Mouse (Mus musculus) lung, embryonic 14.5 days (tissue): ENCODE measurements around the gene Kcng4. TPM values are rescaled to one million over a fixed set of nuclear protein-coding genes. Genes with fewer than 3 reads are reported as not detected.

Experiments used
- ATAC-seq: fragments of 200-750 bp; cut with Nextera tagmentation; 2 replicates; pipeline ENCODE4 v1.8.0; 2017; ENCODE audit warnings: mild to moderate bottlenecking, moderate TSS enrichment, moderate library complexity; ENCODE audit not compliant: insufficient read depth
- DNase-seq: peaks from one replicate; pipeline ENCODE4 v3.0.0-alpha.2; 2015
- H3K27ac ChIP-seq: fragments of 300-500 bp; sonication (generic); 2 replicates; pipeline ENCODE4 v1.5.1; 2014; ENCODE audit warnings: low read depth, mild to moderate bottlenecking, moderate library complexity
- H3K27me3 ChIP-seq: fragments of 300-500 bp; sonication (generic); 2 replicates; pipeline ENCODE4 v1.6.1; 2014; ENCODE audit warnings: low read length, control low read depth; ENCODE audit not compliant: insufficient read depth
- H3K36me3 ChIP-seq: fragments of 300-500 bp; sonication (generic); 2 replicates; pipeline ENCODE4 v1.6.1; 2014; ENCODE audit warnings: control low read depth; ENCODE audit not compliant: insufficient read depth
- H3K4me1 ChIP-seq: fragments of 300-500 bp; sonication (generic); 2 replicates; pipeline ENCODE4 v1.6.1; 2014; ENCODE audit warnings: antibody characterized with exemption, control low read depth; ENCODE audit not compliant: insufficient read depth
- H3K4me2 ChIP-seq: fragments of 300-500 bp; sonication (generic); 2 replicates; pipeline ENCODE4 v1.6.1; 2014; ENCODE audit warnings: mild to moderate bottlenecking
- H3K4me3 ChIP-seq: fragments of 300-500 bp; sonication (generic); 2 replicates; pipeline ENCODE4 v1.5.1; 2014; ENCODE audit warnings: low read depth, low read length
- H3K9ac ChIP-seq: fragments of 300-500 bp; sonication (generic); 2 replicates; pipeline ENCODE4 v1.6.1; 2014
- H3K9me3 ChIP-seq: fragments of 300-500 bp; sonication (generic); 2 replicates; pipeline ENCODE4 v1.6.1; 2016; ENCODE audit warnings: low read depth, low read length, control low read depth
- CTCF ChIP-seq: IDR thresholded peaks from 2 replicates; pipeline ENCODE4 v1.5.1; 2016; ENCODE audit warnings: antibody characterized with exemption, low read depth
- WGBS: fragments of 180-500 bp; shearing (Covaris S2); extraction: QIAGEN DNeasy Blood & Tissue Kit; methylation state at CpG from one replicate; pipeline ENCODE4 v1.1.7; 2014; 5-methylcytosine and 5-hydroxymethylcytosine counted together
- polyA plus RNA-seq: library from polyadenylated mRNA; unstranded; fragments of >200 nt; fragmentation: Nextera tagmentation; extraction: Ambion mirVana; gene quantifications from 2 replicates; pipeline ENCODE4 v1.2.1, GENCODE M21; 2014

Gene Kcng4
- polyA plus RNA-seq, 1 experiment from 2014 or later: not detected

GRCm38 (mm10) chr8:119656709-119657464 is 21.4 kb upstream of the Kcng4 start:
- Histone ChIP-seq H3K9ac (no peak overlapping the region), H3K36me3 (no peaks in the 10 kb centered on the region), H3K4me1 (peaks cover 6% of the 10 kb centered on the region; the same call in 1 of the 2 replicates), H3K27me3 (no peaks in the 10 kb centered on the region), H3K9me3 (no peaks in the 10 kb centered on the region), H3K4me3 (no peak overlapping the region), H3K4me2 (no peak overlapping the region), H3K27ac (no peak overlapping the region)
- DNase-seq (peak; percentile 49), ATAC-seq (peak; percentile 25; the same call in 1 of the 2 replicates)
- peak; percentile 61 for TF ChIP-seq CTCF
- 38% methylated on average over 5 of the region's 5 CpGs for WGBS

GRCm38 (mm10) chr8:119651324-119651723 is 15.8 kb upstream of the Kcng4 start:
- H3K36me3 ChIP-seq: no peaks in the 10 kb centered on the region
- no peaks in the 10 kb centered on the region for H3K9me3 ChIP-seq
- H3K4me1 ChIP-seq: no peaks in the 10 kb centered on the region
- DNase-seq (no peak), ATAC-seq (0 out of 2 replicates have a peak, but pooled peaks have one; percentile 28)
- H3K9ac ChIP-seq: no peak overlapping the region
- H3K27ac ChIP-seq: no peak overlapping the region
- 18% methylated on average over 2 of the region's 2 CpGs for WGBS
- TF ChIP-seq CTCF: no peak
- no peaks in the 10 kb centered on the region for H3K27me3 ChIP-seq
- no peak overlapping the region for H3K4me2 ChIP-seq
- no peak overlapping the region for H3K4me3 ChIP-seq

- Histone ChIP-seq H3K36me3 (no peaks in the 10 kb centered on the region), H3K9me3 (no peaks in the 10 kb centered on the region), H3K4me1 (no peaks in the 10 kb centered on the region), H3K27ac (no peak overlapping the region), H3K9ac (no peak overlapping the region), H3K27me3 (no peaks in the 10 kb centered on the region), H3K4me2 (no peak overlapping the region), H3K4me3 (no peak overlapping the region)
- no peak for DNase-seq
- 81% methylated on average over 7 of the region's 7 CpGs for WGBS
- ATAC-seq: no peak
- TF ChIP-seq CTCF: no peak
Observed at GRCm38 (mm10) chr8:119646846-119647245, 11.4 kb upstream of the Kcng4 start.

- H3K27me3 ChIP-seq: no peaks in the 10 kb centered on the region
- no peaks in the 10 kb centered on the region for H3K36me3 ChIP-seq
- H3K9ac ChIP-seq: no peak overlapping the region
- H3K27ac ChIP-seq: no peak overlapping the region
- no peak overlapping the region for H3K4me2 ChIP-seq
- no peaks in the 10 kb centered on the region for H3K9me3 ChIP-seq
- no peak for DNase-seq
- no peaks in the 10 kb centered on the region for H3K4me1 ChIP-seq
- no peak overlapping the region for H3K4me3 ChIP-seq
- peak; percentile 43 for TF ChIP-seq CTCF
- ATAC-seq: no peak
- WGBS: 71% methylated on average over 3 of the region's 3 CpGs
Observed at GRCm38 (mm10) chr8:119646197-119646596, 10.7 kb upstream of the Kcng4 start.

- TF ChIP-seq CTCF: no peak
- H3K27me3 ChIP-seq: no peaks in the 10 kb centered on the region
- no peak overlapping the region for H3K4me2 ChIP-seq
- no peaks in the 10 kb centered on the region for H3K36me3 ChIP-seq
- DNase-seq: no peak
- H3K4me3 ChIP-seq: no peak overlapping the region
- 62% methylated on average over 18 of the region's 18 CpGs for WGBS
- no peak overlapping the region for H3K27ac ChIP-seq
- H3K9me3 ChIP-seq: no peaks in the 10 kb centered on the region
- no peak overlapping the region for H3K9ac ChIP-seq
- no peaks in the 10 kb centered on the region for H3K4me1 ChIP-seq
- ATAC-seq: no peak
Observed at GRCm38 (mm10) chr8:119644981-119645597, 9.6 kb upstream of the Kcng4 start.

GRCm38 (mm10) chr8:119644429-119644960 is 9.0 kb upstream of the Kcng4 start:
- H3K9ac ChIP-seq: no peak overlapping the region
- no peak overlapping the region for H3K4me3 ChIP-seq

GRCm38 (mm10) chr8:119642960-119643359 is 7.5 kb upstream of the Kcng4 start:
- ATAC-seq (no peak), DNase-seq (no peak)
- no peak overlapping the region for H3K4me3 ChIP-seq
- TF ChIP-seq CTCF: no peak
- H3K4me1 ChIP-seq: no peaks in the 10 kb centered on the region
- 96% methylated on average over 1 of the region's 1 CpGs for WGBS
- no peaks in the 10 kb centered on the region for H3K27me3 ChIP-seq
- no peak overlapping the region for H3K4me2 ChIP-seq
- H3K9me3 ChIP-seq: no peaks in the 10 kb centered on the region
- H3K27ac ChIP-seq: no peak overlapping the region
- H3K9ac ChIP-seq: no peak overlapping the region
- H3K36me3 ChIP-seq: no peaks in the 10 kb centered on the region

More at GRCm38 (mm10) chr8:119644429-119644960, 9.0 kb upstream of the Kcng4 start:
- Histone ChIP-seq H3K9me3 (no peaks in the 10 kb centered on the region), H3K4me1 (no peaks in the 10 kb centered on the region), H3K36me3 (no peaks in the 10 kb centered on the region), H3K27ac (no peak overlapping the region), H3K27me3 (no peaks in the 10 kb centered on the region), H3K4me2 (no peak overlapping the region)
- ATAC-seq (no peak), DNase-seq (no peak)
- 78% methylated on average over 17 of the region's 17 CpGs for WGBS
- TF ChIP-seq CTCF: no peak
